8 mouse cellular contexts compared by ENCODE assay signal in genomic region chr7:29953086-29953485, GRCm38 (mm10). TPM values are rescaled to one million over a fixed set of nuclear protein-coding genes. Genes with fewer than 3 reads are reported as not detected.
DNase-seq lines count a peak whose midpoint lies in the region; ATAC-seq and TF ChIP-seq lines count a peak whose summit lies in the region.

No protein-coding gene starts in this region.

- H3K4me3 ChIP-seq in lung, adult 2 months (replicated peaks; ENCODE audit: extremely low read depth, low read depth, low read length) = peak overlapping the region; percentile 80
- H3K4me3 ChIP-seq in embryonic facial prominence, embryonic 13.5 days = peak overlapping the region; percentile 70
- peak overlapping the region; percentile 67 for H3K4me3 ChIP-seq in intestine, embryonic 15.5 days (replicated peaks)
- H3K4me3 ChIP-seq in neural tube, embryonic 12.5 days = peak overlapping the region; percentile 68

- intact Hi-C loops in left cerebral cortex, postnatal 4 days (cut with DNase I) = no loop called here

- no peak for ATAC-seq in embryonic facial prominence, embryonic 13.5 days (ENCODE audit: insufficient number of reproducible peaks, insufficient read depth, low FRiP score, low TSS enrichment, low read depth)
- ATAC-seq in intestine, embryonic 15.5 days = no peak
- ATAC-seq in neural tube, embryonic 12.5 days (ENCODE audit: low FRiP score, low read depth) = no peak

- peak overlapping the region; percentile 63 for H3K4me2 ChIP-seq in embryonic facial prominence, embryonic 13.5 days
- peak overlapping the region; percentile 75 for H3K4me2 ChIP-seq in intestine, embryonic 15.5 days (replicated peaks)
- peak overlapping the region; percentile 66 for H3K4me2 ChIP-seq in neural tube, embryonic 12.5 days (replicated peaks)

- H3K27me3 ChIP-seq in embryonic facial prominence, embryonic 13.5 days = no peaks in the 10 kb centered on the region
- H3K27me3 ChIP-seq in intestine, embryonic 15.5 days (replicated peaks) = no peaks in the 10 kb centered on the region
- H3K27me3 ChIP-seq in neural tube, embryonic 12.5 days (replicated peaks) = no peaks in the 10 kb centered on the region

- H3K36me3 ChIP-seq in embryonic facial prominence, embryonic 13.5 days = peaks cover 27% of the 10 kb centered on the region
- H3K36me3 ChIP-seq in intestine, embryonic 15.5 days = 0 out of 2 replicates have a peak, but pooled peaks cover 2% of the 10 kb centered on the region
- peaks cover 14% of the 10 kb centered on the region; the same call in 1 of the 2 replicates for H3K36me3 ChIP-seq in neural tube, embryonic 12.5 days

- no peak for TF ChIP-seq POLR2A in lung, adult 2 months (IDR thresholded peaks at IDR 0.05; ENCODE audit: borderline replicate concordance, extremely low read depth, low read depth, low read length)

- H3K27ac ChIP-seq in embryonic facial prominence, embryonic 13.5 days = peak overlapping the region; percentile 95
- H3K27ac ChIP-seq in intestine, embryonic 15.5 days = peak overlapping the region; percentile 95; the same call in 1 of the 2 replicates
- H3K27ac ChIP-seq in neural tube, embryonic 12.5 days = peak overlapping the region; percentile 72; the same call in 1 of the 2 replicates

- DNase-seq in lung, adult 2 months = no peak
- no peak for DNase-seq in lung, postnatal 14 days
- DNase-seq in gastrocnemius, adult 18-20 months (ENCODE audit: low spot score) = no peak
- no peak for DNase-seq in left cerebral cortex, postnatal 4 days
- no peak for DNase-seq in lung, adult 18-20 months

- TF ChIP-seq CTCF in lung, adult 2 months (IDR thresholded peaks at IDR 0.05; ENCODE audit: insufficient read depth, low read length) = no peak

- peak overlapping the region; percentile 87 for H3K9ac ChIP-seq in embryonic facial prominence, embryonic 13.5 days
- H3K9ac ChIP-seq in intestine, embryonic 15.5 days = peak overlapping the region; percentile 87
- H3K9ac ChIP-seq in neural tube, embryonic 12.5 days = peak overlapping the region; percentile 82

- WGBS in lung, adult 2 months = 31% methylated on average over 10 of the region's 10 CpGs
- WGBS in embryonic facial prominence, embryonic 13.5 days = 44% methylated on average over 10 of the region's 10 CpGs
- WGBS in intestine, embryonic 15.5 days = 39% methylated on average over 10 of the region's 10 CpGs
- WGBS in neural tube, embryonic 12.5 days = 51% methylated on average over 10 of the region's 10 CpGs

- H3K9me3 ChIP-seq in embryonic facial prominence, embryonic 13.5 days = no peaks in the 10 kb centered on the region
- no peaks in the 10 kb centered on the region for H3K9me3 ChIP-seq in intestine, embryonic 15.5 days
- no peaks in the 10 kb centered on the region for H3K9me3 ChIP-seq in neural tube, embryonic 12.5 days

- H3K4me1 ChIP-seq in lung, adult 2 months (ENCODE audit: control insufficient read depth, insufficient read depth, low read length) = no peaks in the 10 kb centered on the region; the same call in 1 of the 2 replicates
- H3K4me1 ChIP-seq in embryonic facial prominence, embryonic 13.5 days = 0 out of 2 replicates have a peak, but pooled peaks cover 3% of the 10 kb centered on the region
- H3K4me1 ChIP-seq in intestine, embryonic 15.5 days (replicated peaks) = 0 out of 2 replicates have a peak, but pooled peaks cover 2% of the 10 kb centered on the region
- H3K4me1 ChIP-seq in neural tube, embryonic 12.5 days = no peaks in the 10 kb centered on the region

RNA-seq across cellular contexts. Expression of gene Zfp74, which starts 0.8 kb away (rescaled TPM):
- polyA plus RNA-seq in lung, adult 2 months (2012; rRNA removed) = 7.9 and 8.3 TPM in 2 replicates
- 14.9 and 16.0 TPM in 2 replicates for polyA plus RNA-seq in embryonic facial prominence, embryonic 13.5 days (2015; fragmentation: Nextera tagmentation; extraction: Ambion mirVana)
- 6.6 and 7.8 TPM in 2 replicates for polyA plus RNA-seq in intestine, embryonic 15.5 days (2015; fragmentation: Nextera tagmentation; extraction: Ambion mirVana)
- polyA plus RNA-seq in neural tube, embryonic 12.5 days (2016; fragmentation: Nextera tagmentation; extraction: Ambion mirVana) = 13.3 and 13.5 TPM in 2 replicates
- total RNA-seq in gastrocnemius, adult 18-20 months (2021) = 1 to 10 TPM; 5.4 to 6.4 TPM
- total RNA-seq in left cerebral cortex, postnatal 4 days (2021) = 10 to 100 TPM; 25.4 to 28.2 TPM

RNA-seq across cellular contexts. Expression of gene Zfp568, which starts 30.7 kb away (rescaled TPM):
- polyA plus RNA-seq in lung, adult 2 months (2012; rRNA removed) = 5.1 and 6.1 TPM in 2 replicates
- 13.3 and 17.5 TPM in 2 replicates for polyA plus RNA-seq in embryonic facial prominence, embryonic 13.5 days (2015; fragmentation: Nextera tagmentation; extraction: Ambion mirVana)
- polyA plus RNA-seq in intestine, embryonic 15.5 days (2015; fragmentation: Nextera tagmentation; extraction: Ambion mirVana) = 15.1 and 15.5 TPM in 2 replicates
- polyA plus RNA-seq in neural tube, embryonic 12.5 days (2016; fragmentation: Nextera tagmentation; extraction: Ambion mirVana) = 13.8 and 14.1 TPM in 2 replicates
- total RNA-seq in gastrocnemius, adult 18-20 months (2021) = 10 to 100 TPM; 11.0 to 16.9 TPM
- total RNA-seq in left cerebral cortex, postnatal 4 days (2021) = 1 to 10 TPM; 5.1 to 5.4 TPM

RNA-seq across cellular contexts. Expression of gene Zfp383, which starts 45.1 kb away (rescaled TPM):
- 1.1 and 1.9 TPM in 2 replicates for polyA plus RNA-seq in lung, adult 2 months (2012; rRNA removed)
- polyA plus RNA-seq in embryonic facial prominence, embryonic 13.5 days (2015; fragmentation: Nextera tagmentation; extraction: Ambion mirVana) = 6.0 and 8.2 TPM in 2 replicates
- 2.6 and 3.6 TPM in 2 replicates for polyA plus RNA-seq in intestine, embryonic 15.5 days (2015; fragmentation: Nextera tagmentation; extraction: Ambion mirVana)
- 6.1 and 6.5 TPM in 2 replicates for polyA plus RNA-seq in neural tube, embryonic 12.5 days (2016; fragmentation: Nextera tagmentation; extraction: Ambion mirVana)
- total RNA-seq in gastrocnemius, adult 18-20 months (2021) = 1 to 10 TPM; 4.2 to 4.6 TPM
- total RNA-seq in left cerebral cortex, postnatal 4 days (2021) = 10 to 100 TPM in 1 of 2 experiments, 1 to 10 TPM in 1; 9.9 to 10.7 TPM

RNA-seq across cellular contexts. Expression of gene Zfp27, which starts 46.7 kb away (rescaled TPM):
- 1.5 and 2.6 TPM in 2 replicates for polyA plus RNA-seq in lung, adult 2 months (2012; rRNA removed)
- polyA plus RNA-seq in embryonic facial prominence, embryonic 13.5 days (2015; fragmentation: Nextera tagmentation; extraction: Ambion mirVana) = 12.5 and 13.8 TPM in 2 replicates
- 7.3 and 7.4 TPM in 2 replicates for polyA plus RNA-seq in intestine, embryonic 15.5 days (2015; fragmentation: Nextera tagmentation; extraction: Ambion mirVana)
- polyA plus RNA-seq in neural tube, embryonic 12.5 days (2016; fragmentation: Nextera tagmentation; extraction: Ambion mirVana) = 14.8 and 16.8 TPM in 2 replicates
- 1 to 10 TPM; 7.9 to 8.1 TPM for total RNA-seq in gastrocnemius, adult 18-20 months (2021)
- 10 to 100 TPM; 19.5 to 22.5 TPM for total RNA-seq in left cerebral cortex, postnatal 4 days (2021)
